Mouse (Mus musculus) forebrain, embryonic 16.5 days (tissue): ENCODE data around the gene Snx29. TPM values are rescaled to one million over a fixed set of nuclear protein-coding genes. Genes with fewer than 3 reads are reported as not detected.

Experiments
- ATAC-seq: fragments of 200-750 bp; cut with Nextera tagmentation; 2 replicates; pipeline ENCODE4 v1.8.0; 2017; ENCODE audit warnings: mild to moderate bottlenecking, moderate library complexity
- H3K27ac ChIP-seq: fragments of 300-500 bp; sonication (generic); 2 replicates; pipeline ENCODE4 v1.5.1; 2014; ENCODE audit warnings: low read length, control low read depth
- H3K27me3 ChIP-seq: fragments of 300-500 bp; sonication (generic); replicated peaks from 2 replicates; pipeline ENCODE4 v1.6.1; 2014; ENCODE audit warnings: low read length; ENCODE audit not compliant: control insufficient read depth, insufficient read depth
- H3K36me3 ChIP-seq: fragments of 300-500 bp; sonication (generic); 2 replicates; pipeline ENCODE4 v1.6.1; 2014; ENCODE audit not compliant: control insufficient read depth, insufficient read depth
- H3K4me1 ChIP-seq: fragments of 300-500 bp; sonication (generic); replicated peaks from 2 replicates; pipeline ENCODE4 v1.6.1; 2014; ENCODE audit warnings: low read length; ENCODE audit not compliant: control insufficient read depth, insufficient read depth
- H3K4me2 ChIP-seq: fragments of 300-500 bp; sonication (generic); 2 replicates; pipeline ENCODE4 v1.6.1; 2014; ENCODE audit warnings: mild to moderate bottlenecking, low read length, control low read depth
- H3K4me3 ChIP-seq: fragments of 300-500 bp; sonication (generic); replicated peaks from 2 replicates; pipeline ENCODE4 v1.5.1; 2014; ENCODE audit warnings: mild to moderate bottlenecking, low read length, control low read depth
- H3K9ac ChIP-seq: fragments of 300-500 bp; sonication (generic); replicated peaks from 2 replicates; pipeline ENCODE4 v1.6.1; 2014; ENCODE audit warnings: low read depth, low read length, control low read depth
- H3K9me3 ChIP-seq: fragments of 300-500 bp; sonication (generic); 2 replicates; pipeline ENCODE4 v1.6.1; 2016; ENCODE audit warnings: low read length; ENCODE audit not compliant: control insufficient read depth
- WGBS: fragments of 180-500 bp; shearing (Covaris S2); extraction: QIAGEN DNeasy Blood & Tissue Kit; methylation state at CpG from one replicate; pipeline ENCODE4 v1.1.7; 2014; 5-methylcytosine and 5-hydroxymethylcytosine counted together
- polyA plus RNA-seq: library from polyadenylated mRNA; unstranded; fragments of >200 nt; fragmentation: Nextera tagmentation; extraction: Ambion mirVana; gene quantifications from 2 replicates; pipeline ENCODE4 v1.2.1, GENCODE M21; 2015

Gene Snx29
- polyA plus RNA-seq, 1 experiment from 2014 or later, result 18.5 TPM

DNA sequence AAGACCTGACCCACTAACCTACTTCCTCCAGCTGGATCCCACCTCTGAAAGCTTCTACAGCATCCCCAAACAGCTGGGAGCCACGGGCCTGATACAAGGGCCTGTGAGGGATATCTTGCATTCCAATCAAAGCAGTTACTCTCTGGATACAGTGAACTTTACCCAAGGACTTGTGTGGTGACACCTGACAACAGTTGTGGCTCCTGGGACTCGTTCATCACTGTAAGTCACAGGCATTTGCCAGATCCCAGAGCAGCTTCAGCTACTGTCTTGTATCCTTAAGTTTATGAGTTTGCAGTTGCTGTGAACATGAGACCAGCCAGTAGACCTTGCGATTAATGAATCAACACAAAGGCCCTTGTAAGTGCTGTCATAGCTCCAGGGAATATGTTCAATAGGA lies 405.4 kb downstream of the Snx29 start:
- no peak overlapping the region for H3K27ac ChIP-seq
- H3K9ac ChIP-seq, result no peak overlapping the region
- H3K36me3 ChIP-seq, result no peaks in the 10 kb centered on the region
- H3K4me3 ChIP-seq, result no peak overlapping the region
- H3K4me2 ChIP-seq, result no peak overlapping the region
- ATAC-seq, result no peak
- no peaks in the 10 kb centered on the region for H3K27me3 ChIP-seq
- WGBS, result 78% methylated on average over 3 of the region's 3 CpGs
- H3K9me3 ChIP-seq, result no peaks in the 10 kb centered on the region
- no peaks in the 10 kb centered on the region for H3K4me1 ChIP-seq

GRCm38 (mm10) chr16:11728627-11729026 lies 405.9 kb downstream of the Snx29 start:
- H3K27me3 ChIP-seq, result no peaks in the 10 kb centered on the region
- H3K4me1 ChIP-seq, result no peaks in the 10 kb centered on the region
- H3K9ac ChIP-seq, result no peak overlapping the region
- H3K9me3 ChIP-seq, result no peaks in the 10 kb centered on the region
- no peak overlapping the region for H3K4me3 ChIP-seq
- 81% methylated on average over 3 of the region's 3 CpGs for WGBS
- H3K27ac ChIP-seq, result no peak overlapping the region
- H3K36me3 ChIP-seq, result no peaks in the 10 kb centered on the region
- no peak overlapping the region for H3K4me2 ChIP-seq
- no peak for ATAC-seq

- no peak for ATAC-seq
These were observed 406.4 kb downstream of the Snx29 start for GRCm38 (mm10) chr16:11729111-11729510.

GRCm38 (mm10) chr16:11729815-11730214 lies 407.1 kb downstream of the Snx29 start:
- Histone ChIP-seq H3K4me1 (no peaks in the 10 kb centered on the region), H3K4me2 (no peak overlapping the region), H3K27ac (no peak overlapping the region), H3K4me3 (no peak overlapping the region), H3K9me3 (no peaks in the 10 kb centered on the region), H3K27me3 (no peaks in the 10 kb centered on the region), H3K36me3 (no peaks in the 10 kb centered on the region), H3K9ac (no peak overlapping the region)
- 90% methylated on average over 5 of the region's 5 CpGs for WGBS
- no peak for ATAC-seq

More at GRCm38 (mm10) chr16:11729111-11729510, 406.4 kb downstream of the Snx29 start:
- Histone ChIP-seq H3K27ac (no peak overlapping the region), H3K36me3 (no peaks in the 10 kb centered on the region), H3K4me2 (no peak overlapping the region), H3K9ac (no peak overlapping the region), H3K4me3 (no peak overlapping the region), H3K4me1 (no peaks in the 10 kb centered on the region), H3K27me3 (no peaks in the 10 kb centered on the region), H3K9me3 (no peaks in the 10 kb centered on the region)
- WGBS, result 84% methylated on average over 6 of the region's 6 CpGs

GRCm38 (mm10) chr16:11731014-11731535 lies 408.4 kb downstream of the Snx29 start:
- H3K4me3 ChIP-seq, result no peak overlapping the region
- H3K4me1 ChIP-seq, result no peaks in the 10 kb centered on the region
- WGBS, result 88% methylated on average over 5 of the region's 5 CpGs
- no peaks in the 10 kb centered on the region for H3K27me3 ChIP-seq
- H3K4me2 ChIP-seq, result no peak overlapping the region
- ATAC-seq, result no peak
- H3K36me3 ChIP-seq, result no peaks in the 10 kb centered on the region
- H3K27ac ChIP-seq, result no peak overlapping the region
- H3K9ac ChIP-seq, result no peak overlapping the region
- H3K9me3 ChIP-seq, result no peaks in the 10 kb centered on the region

GRCm38 (mm10) chr16:11738341-11738740 lies 415.6 kb downstream of the Snx29 start:
- Histone ChIP-seq H3K9me3 (no peaks in the 10 kb centered on the region), H3K4me3 (no peak overlapping the region), H3K4me2 (no peak overlapping the region), H3K9ac (no peak overlapping the region), H3K27ac (no peak overlapping the region), H3K27me3 (no peaks in the 10 kb centered on the region), H3K4me1 (no peaks in the 10 kb centered on the region), H3K36me3 (no peaks in the 10 kb centered on the region)
- WGBS, result 54% methylated on average over 7 of the region's 7 CpGs
- no peak for ATAC-seq

DNA sequence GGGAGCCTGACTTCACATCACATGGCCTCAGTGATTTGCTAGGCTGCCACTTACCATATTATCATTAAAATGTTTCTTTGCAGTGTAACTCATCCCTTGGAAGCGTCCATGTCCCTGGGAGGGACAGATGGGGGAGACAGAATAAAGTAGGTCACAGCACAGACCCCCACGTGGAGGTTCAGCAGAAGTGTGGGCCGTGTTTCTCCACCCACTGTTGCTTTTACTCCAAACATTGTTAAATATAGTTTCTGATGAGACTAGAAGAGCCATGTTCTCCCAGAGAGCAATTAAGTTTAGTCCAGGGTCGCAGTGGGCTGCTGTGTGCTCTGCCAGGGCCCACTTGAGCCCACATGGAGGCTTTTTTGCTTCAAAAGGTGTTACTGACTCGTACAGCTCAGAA lies 419.2 kb downstream of the Snx29 start:
- no peak for ATAC-seq
- Histone ChIP-seq H3K9ac (no peak overlapping the region), H3K4me3 (no peak overlapping the region), H3K4me1 (no peaks in the 10 kb centered on the region), H3K27ac (no peak overlapping the region), H3K36me3 (no peaks in the 10 kb centered on the region), H3K4me2 (no peak overlapping the region), H3K9me3 (no peaks in the 10 kb centered on the region), H3K27me3 (no peaks in the 10 kb centered on the region)
- 77% methylated on average over 5 of the region's 5 CpGs for WGBS

GRCm38 (mm10) chr16:11742351-11742750 lies 419.6 kb downstream of the Snx29 start:
- H3K27ac ChIP-seq, result no peak overlapping the region
- WGBS, result 89% methylated on average over 7 of the region's 7 CpGs
- ATAC-seq, result no peak
- H3K9ac ChIP-seq, result no peak overlapping the region
- H3K9me3 ChIP-seq, result no peaks in the 10 kb centered on the region
- H3K36me3 ChIP-seq, result no peaks in the 10 kb centered on the region
- no peaks in the 10 kb centered on the region for H3K4me1 ChIP-seq
- H3K27me3 ChIP-seq, result no peaks in the 10 kb centered on the region
- no peak overlapping the region for H3K4me3 ChIP-seq
- H3K4me2 ChIP-seq, result no peak overlapping the region

DNA sequence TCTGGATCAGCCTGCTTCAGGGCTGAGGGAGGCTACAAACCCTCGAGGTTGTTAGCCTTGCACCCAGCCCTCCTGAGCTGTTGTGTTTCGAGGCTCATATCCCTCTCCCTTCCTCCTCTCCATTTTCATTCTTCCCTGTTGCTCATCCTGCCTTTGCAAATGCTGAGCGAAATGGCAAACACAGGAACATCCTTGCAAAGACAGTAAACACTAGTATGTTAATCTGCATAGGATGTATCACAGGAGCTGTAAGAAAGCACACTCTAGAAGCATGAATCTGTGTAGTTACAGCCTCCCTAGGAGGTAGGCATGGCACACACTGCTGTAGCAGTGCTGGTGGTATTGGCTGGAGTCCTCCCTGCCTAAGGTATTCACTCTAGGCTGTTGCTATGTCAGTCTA lies 420.3 kb downstream of the Snx29 start:
- Histone ChIP-seq H3K9ac (no peak overlapping the region), H3K4me3 (no peak overlapping the region), H3K4me2 (no peak overlapping the region), H3K27ac (no peak overlapping the region), H3K4me1 (no peaks in the 10 kb centered on the region), H3K9me3 (no peaks in the 10 kb centered on the region), H3K27me3 (no peaks in the 10 kb centered on the region), H3K36me3 (no peaks in the 10 kb centered on the region)
- 59% methylated on average over 3 of the region's 3 CpGs for WGBS
- ATAC-seq, result no peak

- no peak for ATAC-seq
- 88% methylated on average over 4 of the region's 4 CpGs for WGBS
- H3K27me3 ChIP-seq, result no peaks in the 10 kb centered on the region
- no peaks in the 10 kb centered on the region for H3K4me1 ChIP-seq
- H3K36me3 ChIP-seq, result no peaks in the 10 kb centered on the region
- no peak overlapping the region for H3K4me2 ChIP-seq
- no peak overlapping the region for H3K4me3 ChIP-seq
- no peaks in the 10 kb centered on the region for H3K9me3 ChIP-seq
- H3K27ac ChIP-seq, result no peak overlapping the region
- no peak overlapping the region for H3K9ac ChIP-seq
These were observed 421.0 kb downstream of the Snx29 start for GRCm38 (mm10) chr16:11743724-11744123.
